Mouse (Mus musculus): ENCODE results near the gene Fcgr4. TPM values are rescaled to one million over a fixed set of nuclear protein-coding genes. Genes with fewer than 3 reads are reported as not detected.
"Not testable (repeated sequence)": the region's sequence is repeated elsewhere in the genome, so short reads cannot be mapped to it uniquely, and the experiment has no call there.

Fcgr4 gene
- polyA plus RNA-seq (2014; fragmentation: Nextera tagmentation; extraction: Ambion mirVana), result 0.18 and 0.55 TPM in 2 replicates

DNA sequence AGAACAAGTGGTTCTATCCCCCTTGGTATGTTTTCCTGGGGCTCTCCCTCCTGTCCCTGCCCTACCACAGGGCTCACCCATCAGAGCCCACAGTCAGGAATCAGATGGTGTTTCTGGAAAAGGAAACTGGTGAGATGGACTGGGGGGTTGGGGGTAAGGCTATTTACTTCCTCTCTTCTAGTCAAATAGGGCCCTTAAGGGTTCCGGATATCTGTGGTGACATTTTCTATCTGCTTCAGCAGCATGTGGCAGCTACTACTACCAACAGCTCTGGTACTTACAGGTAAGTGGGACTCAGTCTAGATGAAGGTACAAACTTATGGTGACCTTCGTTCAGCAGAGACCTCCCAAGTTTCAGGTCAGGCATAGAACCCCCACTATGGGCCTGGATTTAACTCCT is at the start of gene Fcgr4:
Fcgr4 (plus strand) TSS at position 184 of the 400 bp plus-strand sequence.
- 82% methylated on average over 2 of the region's 2 CpGs for WGBS
- Histone ChIP-seq H3K9me3 (ENCODE audit: control insufficient read depth, low read length) (no peaks in the 10 kb centered on the region), H3K27ac (ENCODE audit: low read depth, low read length) (no peak within 1 kb of the TSS), H3K4me2 (no peak within 1 kb of the TSS), H3K4me3 (ENCODE audit: low read depth, low read length) (no peak within 1 kb of the TSS), H3K4me1 (ENCODE audit: control insufficient read depth, insufficient read depth, low read length) (no peaks in the 10 kb centered on the region), H3K9ac (ENCODE audit: low read length) (no peak within 1 kb of the TSS), H3K27me3 (ENCODE audit: control insufficient read depth, insufficient read depth, low read length) (no peaks in the 10 kb centered on the region), H3K36me3 (ENCODE audit: control insufficient read depth, insufficient read depth, low read length) (no peaks in the 10 kb centered on the region)
- ATAC-seq (ENCODE audit: low FRiP score), result no peak
- no peak for DNase-seq (ENCODE audit: low spot score, missing footprints)

GRCm38 (mm10) chr1:170972494-170972893 is 46.2 kb upstream of the Fcgr4 start:
- H3K36me3 ChIP-seq (ENCODE audit: control insufficient read depth, insufficient read depth, low read length), result no peaks in the 10 kb centered on the region
- no peaks in the 10 kb centered on the region for H3K27me3 ChIP-seq (ENCODE audit: control insufficient read depth, insufficient read depth, low read length)
- ATAC-seq (ENCODE audit: low FRiP score) (no peak), DNase-seq (ENCODE audit: low spot score, missing footprints) (no peak)
- no peak overlapping the region for H3K4me3 ChIP-seq (ENCODE audit: low read depth, low read length)
- no peak overlapping the region for H3K27ac ChIP-seq (ENCODE audit: low read depth, low read length)
- H3K4me2 ChIP-seq, result no peak overlapping the region
- WGBS, result 85% methylated on average over 6 of the region's 6 CpGs
- no peaks in the 10 kb centered on the region for H3K9me3 ChIP-seq (ENCODE audit: control insufficient read depth, low read length)
- no peaks in the 10 kb centered on the region for H3K4me1 ChIP-seq (ENCODE audit: control insufficient read depth, insufficient read depth, low read length)
- no peak overlapping the region for H3K9ac ChIP-seq (ENCODE audit: low read length)

- Histone ChIP-seq H3K27me3 (ENCODE audit: control insufficient read depth, insufficient read depth, low read length) (no peaks in the 10 kb centered on the region), H3K4me2 (no peak overlapping the region), H3K9ac (ENCODE audit: low read length) (no peak overlapping the region), H3K4me3 (ENCODE audit: low read depth, low read length) (no peak overlapping the region), H3K27ac (ENCODE audit: low read depth, low read length) (no peak overlapping the region), H3K36me3 (ENCODE audit: control insufficient read depth, insufficient read depth, low read length) (no peaks in the 10 kb centered on the region), H3K9me3 (ENCODE audit: control insufficient read depth, low read length) (no peaks in the 10 kb centered on the region), H3K4me1 (ENCODE audit: control insufficient read depth, insufficient read depth, low read length) (no peaks in the 10 kb centered on the region)
- ATAC-seq (ENCODE audit: low FRiP score), result no peak
- WGBS, result 84% methylated on average over 4 of the region's 4 CpGs
- no peak for DNase-seq (ENCODE audit: low spot score, missing footprints)
These were observed 45.8 kb upstream of the Fcgr4 start for GRCm38 (mm10) chr1:170972936-170973335.

GRCm38 (mm10) chr1:170974171-170974570 is 44.5 kb upstream of the Fcgr4 start:
- DNase-seq (ENCODE audit: low spot score, missing footprints) (no peak), ATAC-seq (ENCODE audit: low FRiP score) (no peak)
- no peaks in the 10 kb centered on the region for H3K27me3 ChIP-seq (ENCODE audit: control insufficient read depth, insufficient read depth, low read length)
- no peaks in the 10 kb centered on the region for H3K36me3 ChIP-seq (ENCODE audit: control insufficient read depth, insufficient read depth, low read length)
- WGBS, result 87% methylated on average over 8 of the region's 8 CpGs
- H3K4me3 ChIP-seq (ENCODE audit: low read depth, low read length), result no peak overlapping the region
- H3K27ac ChIP-seq (ENCODE audit: low read depth, low read length), result no peak overlapping the region
- H3K9me3 ChIP-seq (ENCODE audit: control insufficient read depth, low read length), result no peaks in the 10 kb centered on the region
- no peaks in the 10 kb centered on the region for H3K4me1 ChIP-seq (ENCODE audit: control insufficient read depth, insufficient read depth, low read length)
- no peak overlapping the region for H3K9ac ChIP-seq (ENCODE audit: low read length)
- no peak overlapping the region for H3K4me2 ChIP-seq

GRCm38 (mm10) chr1:170974736-170975135 is 44.0 kb upstream of the Fcgr4 start:
- Histone ChIP-seq H3K9ac (ENCODE audit: low read length) (no peak overlapping the region), H3K27me3 (ENCODE audit: control insufficient read depth, insufficient read depth, low read length) (no peaks in the 10 kb centered on the region), H3K4me3 (ENCODE audit: low read depth, low read length) (no peak overlapping the region), H3K27ac (ENCODE audit: low read depth, low read length) (no peak overlapping the region), H3K36me3 (ENCODE audit: control insufficient read depth, insufficient read depth, low read length) (no peaks in the 10 kb centered on the region), H3K4me2 (no peak overlapping the region), H3K9me3 (ENCODE audit: control insufficient read depth, low read length) (no peaks in the 10 kb centered on the region), H3K4me1 (ENCODE audit: control insufficient read depth, insufficient read depth, low read length) (no peaks in the 10 kb centered on the region)
- DNase-seq (ENCODE audit: low spot score, missing footprints) (no peak), ATAC-seq (ENCODE audit: low FRiP score) (no peak)
- WGBS, result 97% methylated on average over 2 of the region's 2 CpGs

DNA sequence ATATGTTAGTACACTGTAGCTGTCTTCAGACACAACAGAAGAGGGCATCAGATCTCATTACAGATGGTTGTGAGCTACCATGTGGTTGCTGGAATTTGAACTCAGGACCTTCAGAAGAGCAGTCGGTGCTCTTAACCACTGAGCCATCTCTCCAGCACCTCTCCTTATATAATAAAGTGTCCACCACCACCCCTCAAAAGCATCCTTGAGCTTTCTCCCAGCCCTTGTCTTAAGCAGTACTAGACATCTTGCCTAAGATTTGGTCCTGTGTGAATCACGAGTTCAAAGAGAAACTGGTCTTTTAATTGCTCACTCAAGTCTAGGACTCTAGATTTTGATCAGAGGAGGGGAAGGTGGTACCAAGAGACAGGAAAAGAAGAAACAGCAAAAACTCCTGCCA is 43.4 kb upstream of the Fcgr4 start:
- not testable (repeated sequence) for H3K36me3 ChIP-seq (ENCODE audit: control insufficient read depth, insufficient read depth, low read length); H3K4me3 ChIP-seq (ENCODE audit: low read depth, low read length); H3K27me3 ChIP-seq (ENCODE audit: control insufficient read depth, insufficient read depth, low read length); H3K4me1 ChIP-seq (ENCODE audit: control insufficient read depth, insufficient read depth, low read length); H3K9ac ChIP-seq (ENCODE audit: low read length); DNase-seq (ENCODE audit: low spot score, missing footprints); H3K4me2 ChIP-seq; H3K27ac ChIP-seq (ENCODE audit: low read depth, low read length); ATAC-seq (ENCODE audit: low FRiP score); H3K9me3 ChIP-seq (ENCODE audit: control insufficient read depth, low read length)
- 90% methylated on average over 2 of the region's 2 CpGs for WGBS

DNA sequence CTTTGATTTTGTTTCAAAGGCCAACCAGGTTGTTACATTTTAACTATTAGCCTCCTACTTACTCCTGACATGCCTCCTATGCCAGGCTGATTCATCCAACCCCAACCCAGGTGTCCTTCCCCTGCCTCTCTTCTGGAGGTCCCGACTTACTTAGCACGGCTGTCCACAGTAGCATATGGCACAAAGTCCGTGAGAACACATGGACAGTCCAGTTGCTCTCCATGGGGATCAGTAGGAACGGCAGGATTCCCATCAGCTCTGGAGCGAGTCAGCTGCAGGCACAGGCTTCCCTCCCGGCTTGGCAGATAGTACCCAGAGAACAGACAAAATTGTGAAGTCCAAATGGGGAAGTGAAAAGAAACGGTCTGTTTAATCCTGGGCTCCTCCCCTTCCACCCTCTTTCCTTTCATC is 43.0 kb upstream of the Fcgr4 start:
- no peak overlapping the region for H3K4me3 ChIP-seq (ENCODE audit: low read depth, low read length)
- no peak overlapping the region for H3K4me2 ChIP-seq
- 71% methylated on average over 7 of the region's 7 CpGs for WGBS
- DNase-seq (ENCODE audit: low spot score, missing footprints) (no peak), ATAC-seq (ENCODE audit: low FRiP score) (no peak)
- no peaks in the 10 kb centered on the region for H3K36me3 ChIP-seq (ENCODE audit: control insufficient read depth, insufficient read depth, low read length)
- H3K4me1 ChIP-seq (ENCODE audit: control insufficient read depth, insufficient read depth, low read length), result no peaks in the 10 kb centered on the region
- no peaks in the 10 kb centered on the region for H3K9me3 ChIP-seq (ENCODE audit: control insufficient read depth, low read length)
- no peaks in the 10 kb centered on the region for H3K27me3 ChIP-seq (ENCODE audit: control insufficient read depth, insufficient read depth, low read length)
- no peak overlapping the region for H3K27ac ChIP-seq (ENCODE audit: low read depth, low read length)
- H3K9ac ChIP-seq (ENCODE audit: low read length), result no peak overlapping the region

- H3K27me3 ChIP-seq (ENCODE audit: control insufficient read depth, insufficient read depth, low read length), result no peaks in the 10 kb centered on the region
- H3K9ac ChIP-seq (ENCODE audit: low read length), result no peak within 1 kb of the TSS
- no peaks in the 10 kb centered on the region for H3K9me3 ChIP-seq (ENCODE audit: control insufficient read depth, low read length)
- ATAC-seq (ENCODE audit: low FRiP score) (no peak), DNase-seq (ENCODE audit: low spot score, missing footprints) (no peak)
- WGBS, result 93% methylated on average over 5 of the region's 5 CpGs
- no peak within 1 kb of the TSS for H3K4me3 ChIP-seq (ENCODE audit: low read depth, low read length)
- no peaks in the 10 kb centered on the region for H3K36me3 ChIP-seq (ENCODE audit: control insufficient read depth, insufficient read depth, low read length)
- no peaks in the 10 kb centered on the region for H3K4me1 ChIP-seq (ENCODE audit: control insufficient read depth, insufficient read depth, low read length)
- H3K27ac ChIP-seq (ENCODE audit: low read depth, low read length), result no peak within 1 kb of the TSS
- H3K4me2 ChIP-seq, result no peak within 1 kb of the TSS
These were observed 42.3 kb upstream of the Fcgr4 start, which contains the start of gene Fcgr2b for GRCm38 (mm10) chr1:170976447-170976846. TSS of gene Fcgr2b (minus strand) at chr1:170976547.

DNA sequence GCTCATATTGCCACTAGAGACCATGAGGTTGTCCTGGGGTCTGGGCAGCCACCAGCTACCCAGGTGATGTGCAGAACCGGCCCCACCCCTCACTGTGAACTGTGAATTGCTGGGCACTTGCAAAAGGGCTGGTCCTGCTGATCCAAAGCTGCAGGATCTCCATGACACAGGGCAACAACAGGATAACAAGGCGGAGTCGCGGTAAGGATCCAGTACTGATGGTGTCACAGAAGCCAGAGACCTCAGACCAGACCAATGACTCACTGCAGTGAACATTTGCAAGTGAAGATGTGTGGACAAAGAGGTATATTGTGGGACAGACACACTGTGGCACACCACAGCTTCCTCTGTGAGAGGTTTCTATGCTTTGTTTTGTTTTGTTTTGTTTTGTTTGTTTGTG is 40.1 kb upstream of the Fcgr4 start:
- no peaks in the 10 kb centered on the region for H3K27me3 ChIP-seq (ENCODE audit: control insufficient read depth, insufficient read depth, low read length)
- H3K4me1 ChIP-seq (ENCODE audit: control insufficient read depth, insufficient read depth, low read length), result no peaks in the 10 kb centered on the region
- DNase-seq (ENCODE audit: low spot score, missing footprints) (no peak), ATAC-seq (ENCODE audit: low FRiP score) (no peak)
- H3K9me3 ChIP-seq (ENCODE audit: control insufficient read depth, low read length), result no peaks in the 10 kb centered on the region
- H3K27ac ChIP-seq (ENCODE audit: low read depth, low read length), result no peak overlapping the region
- WGBS, result 84% methylated on average over 4 of the region's 4 CpGs
- no peak overlapping the region for H3K4me3 ChIP-seq (ENCODE audit: low read depth, low read length)
- H3K4me2 ChIP-seq, result no peak overlapping the region
- no peaks in the 10 kb centered on the region for H3K36me3 ChIP-seq (ENCODE audit: control insufficient read depth, insufficient read depth, low read length)
- no peak overlapping the region for H3K9ac ChIP-seq (ENCODE audit: low read length)

DNA sequence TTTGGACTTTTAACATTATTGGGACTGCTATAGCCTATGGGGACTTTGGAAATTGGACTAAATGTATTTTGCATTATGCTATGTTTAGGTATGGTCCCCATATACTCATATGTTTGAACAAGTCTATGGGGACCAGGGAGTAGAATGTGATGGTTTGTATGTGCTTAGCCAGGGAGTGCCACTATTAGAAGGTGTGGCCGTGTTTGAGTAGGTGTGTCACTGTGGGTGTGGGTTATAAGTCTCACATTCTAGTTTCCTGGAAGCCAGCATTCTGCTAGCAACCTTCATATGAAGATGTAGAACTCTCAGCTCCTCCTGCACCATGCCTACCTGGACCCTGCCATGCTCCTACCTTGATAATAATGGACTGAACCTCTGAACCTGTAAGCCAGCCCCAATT is 37.0 kb upstream of the Fcgr4 start:
- H3K36me3 ChIP-seq (ENCODE audit: control insufficient read depth, insufficient read depth, low read length); H3K4me1 ChIP-seq (ENCODE audit: control insufficient read depth, insufficient read depth, low read length); H3K27me3 ChIP-seq (ENCODE audit: control insufficient read depth, insufficient read depth, low read length); ATAC-seq (ENCODE audit: low FRiP score); DNase-seq (ENCODE audit: low spot score, missing footprints); H3K4me2 ChIP-seq; H3K4me3 ChIP-seq (ENCODE audit: low read depth, low read length); H3K9me3 ChIP-seq (ENCODE audit: control insufficient read depth, low read length); H3K9ac ChIP-seq (ENCODE audit: low read length); H3K27ac ChIP-seq (ENCODE audit: low read depth, low read length): not testable (repeated sequence)
- 90% methylated on average over 1 of the region's 1 CpGs for WGBS

All from midbrain, embryonic 11.5 days (tissue).